Mouse (Mus musculus) MEL (cell line): Measurements from ENCODE around the gene Timm22. TPM values are rescaled to one million over a fixed set of nuclear protein-coding genes. Genes with fewer than 3 reads are reported as not detected.

Experiments used
- DNase-seq: peaks from one replicate; pipeline ENCODE4 v3.0.0; 2011; ENCODE audit warnings: low read depth, low spot score
- H3K27ac ChIP-seq: 2 replicates; pipeline ENCODE4 v1.5.1; 2012; ENCODE audit warnings: low read depth, mild to moderate bottlenecking, control low read depth, low read length, moderate library complexity; ENCODE audit not compliant: control insufficient read depth
- H3K27me3 ChIP-seq, 2 experiments: fragments of 150-350 bp in 1 of 2; sonication (generic) in 1 of 2; 2 replicates each; pipeline ENCODE4 v1.6.1; 2012; ENCODE audit warnings: low read length in 2 of 2, mild to moderate bottlenecking in 2 of 2, improper control_type of control experiment in 1 of 2, moderate library complexity in 1 of 2; ENCODE audit not compliant: insufficient read depth in 2 of 2, control insufficient read depth in 1 of 2
- H3K36me3 ChIP-seq, 2 experiments: 2 replicates each; pipeline ENCODE4 v1.6.1; 2012 to 2014; ENCODE audit warnings: low read length in 2 of 2, improper control_type of control experiment in 1 of 2, inconsistent platforms in 1 of 2, mild to moderate bottlenecking in 1 of 2; ENCODE audit not compliant: insufficient read depth in 2 of 2, control insufficient read depth in 1 of 2
- H3K4me1 ChIP-seq, 2 experiments: fragments of 150-350 bp in 1 of 2; sonication (generic) in 1 of 2; 2 replicates each; pipeline ENCODE4 v1.6.1; 2012; ENCODE audit warnings: low read length in 2 of 2, improper control_type of control experiment in 1 of 2, mild to moderate bottlenecking in 1 of 2; ENCODE audit not compliant: insufficient read depth in 2 of 2, control insufficient read depth in 1 of 2
- H3K4me3 ChIP-seq, 2 experiments: fragments of 150-350 bp in 1 of 2; sonication (generic) in 1 of 2; 2 replicates each; pipeline ENCODE4 v1.5.1; 2012; ENCODE audit warnings: low read depth in 2 of 2, low read length in 2 of 2, mild to moderate bottlenecking in 2 of 2, moderate library complexity in 2 of 2, control low read depth in 1 of 2, improper control_type of control experiment in 1 of 2; ENCODE audit not compliant: control insufficient read depth in 1 of 2, insufficient read depth in 1 of 2
- H3K79me2 ChIP-seq: 2 replicates; pipeline ENCODE4 v1.6.1; 2012; ENCODE audit warnings: mild to moderate bottlenecking, low read length, moderate library complexity; ENCODE audit not compliant: control insufficient read depth, poor library complexity, insufficient read depth
- H3K9ac ChIP-seq: 2 replicates; pipeline ENCODE4 v1.6.1; 2012; ENCODE audit warnings: low read depth, mild to moderate bottlenecking, control low read depth, low read length, moderate library complexity; ENCODE audit not compliant: control insufficient read depth, poor library complexity, severe bottlenecking
- H3K9me3 ChIP-seq: fragments of 150-350 bp; sonication (generic); replicated peaks from 2 replicates; pipeline ENCODE4 v1.6.1; 2012; ENCODE audit warnings: mild to moderate bottlenecking, low read length, improper control_type of control experiment, moderate library complexity; ENCODE audit not compliant: insufficient read depth
- CHD1 ChIP-seq: IDR thresholded peaks from 2 replicates; pipeline ENCODE4 v1.6.1; 2012; ENCODE audit warnings: low read depth, mild to moderate bottlenecking, inconsistent platforms, low read length, improper control_type of control experiment
- CTCF ChIP-seq, 3 experiments: IDR thresholded peaks in 2 of 3; conservative IDR thresholded peaks in 1 of 3; 2 replicates each; pipeline ENCODE4 v1.5.1; 2011 to 2012; ENCODE audit warnings: low read length in 3 of 3, low read depth in 2 of 3, mild to moderate bottlenecking in 2 of 3, improper control_type of control experiment in 1 of 3, inconsistent platforms in 1 of 3, mixed read lengths in 1 of 3, moderate library complexity in 1 of 3; ENCODE audit not compliant: control insufficient read depth in 1 of 3, insufficient read depth in 1 of 3, poor library complexity in 1 of 3, severe bottlenecking in 1 of 3
- ELF1 ChIP-seq: IDR thresholded peaks from 2 replicates; pipeline ENCODE4 v1.6.1; 2014; ENCODE audit warnings: low read depth, mild to moderate bottlenecking, inconsistent platforms, low read length, improper control_type of control experiment, moderate library complexity
- ETS1 ChIP-seq: IDR thresholded peaks from 2 replicates; pipeline ENCODE4 v1.6.1; 2012; ENCODE audit warnings: low read depth, mild to moderate bottlenecking, inconsistent platforms, low read length, improper control_type of control experiment, moderate library complexity
- JUND ChIP-seq: IDR thresholded peaks from 2 replicates; pipeline ENCODE4 v1.6.1; 2011; ENCODE audit warnings: low read depth, mild to moderate bottlenecking, improper control_type of control experiment, low read length
- KAT2A ChIP-seq: conservative IDR thresholded peaks from 2 replicates; pipeline ENCODE4 v1.6.1; 2012; ENCODE audit warnings: low read depth, low read length, improper control_type of control experiment, inconsistent platforms
- MAFK ChIP-seq: IDR thresholded peaks from 2 replicates; pipeline ENCODE4 v1.6.1; 2011; ENCODE audit warnings: low read depth, mild to moderate bottlenecking, low read length, improper control_type of control experiment, borderline replicate concordance
- MAX ChIP-seq: IDR thresholded peaks from 2 replicates; pipeline ENCODE4 v1.6.1; 2011; ENCODE audit warnings: low read length, improper control_type of control experiment
- MAZ ChIP-seq: IDR thresholded peaks from 2 replicates; pipeline ENCODE4 v1.6.1; 2012; ENCODE audit warnings: low read depth, mild to moderate bottlenecking, inconsistent platforms, low read length, improper control_type of control experiment
- MEF2A ChIP-seq: IDR thresholded peaks from 2 replicates; pipeline ENCODE4 v1.6.1; 2014; ENCODE audit warnings: low read depth, mild to moderate bottlenecking, inconsistent platforms, low read length, improper control_type of control experiment; ENCODE audit not compliant: poor library complexity, insufficient replicate concordance, severe bottlenecking; ENCODE audit errors: extremely low read depth
- MXI1 ChIP-seq: IDR thresholded peaks from 2 replicates; pipeline ENCODE4 v1.6.1; 2011; ENCODE audit warnings: mild to moderate bottlenecking, low read depth, low read length, improper control_type of control experiment
- NELFE ChIP-seq: IDR thresholded peaks from 2 replicates; pipeline ENCODE4 v1.6.1; 2011; ENCODE audit warnings: low read depth, low read length, improper control_type of control experiment
- NRF1 ChIP-seq: IDR thresholded peaks from 2 replicates; pipeline ENCODE4 v1.6.1; 2014; ENCODE audit warnings: low read depth, mild to moderate bottlenecking, inconsistent platforms, low read length, improper control_type of control experiment, moderate library complexity; ENCODE audit not compliant: poor library complexity, insufficient read depth, severe bottlenecking
- POLR2AphosphoS5 ChIP-seq: IDR thresholded peaks from 2 replicates; pipeline ENCODE4 v1.6.1; 2012; ENCODE audit warnings: low read depth, borderline replicate concordance, mild to moderate bottlenecking, inconsistent platforms, low read length, moderate library complexity, mixed read lengths
- SMC3 ChIP-seq: IDR thresholded peaks from 2 replicates; pipeline ENCODE4 v1.6.1; 2011; ENCODE audit warnings: low read depth, low read length, improper control_type of control experiment
- TAL1 ChIP-seq: IDR thresholded peaks from 2 replicates; pipeline ENCODE4 v1.6.1; 2012; ENCODE audit warnings: mild to moderate bottlenecking, inconsistent platforms, low read length, moderate library complexity, mixed read lengths
- TBP ChIP-seq: IDR thresholded peaks from 2 replicates; pipeline ENCODE4 v1.8.0; 2011; ENCODE audit warnings: low read depth, low read length, improper control_type of control experiment
- TCF12 ChIP-seq: IDR thresholded peaks from 2 replicates; pipeline ENCODE4 v1.6.1; 2014; ENCODE audit warnings: low read depth, mild to moderate bottlenecking, inconsistent platforms, low read length, improper control_type of control experiment, moderate library complexity
- USF2 ChIP-seq, 2 experiments: IDR thresholded peaks; 2 replicates each; pipeline ENCODE4 v1.6.1; 2011 to 2012; ENCODE audit warnings: improper control_type of control experiment in 2 of 2, low read length in 2 of 2, borderline replicate concordance in 1 of 2, inconsistent platforms in 1 of 2, low read depth in 1 of 2, mild to moderate bottlenecking in 1 of 2; ENCODE audit not compliant: insufficient read depth in 1 of 2
- ZKSCAN1 ChIP-seq: IDR thresholded peaks from 2 replicates; pipeline ENCODE4 v1.6.1; 2012; ENCODE audit warnings: low read depth, mild to moderate bottlenecking, inconsistent platforms, low read length, improper control_type of control experiment, moderate library complexity
- polyA plus RNA-seq, 2 experiments: library from polyadenylated mRNA; stranded (reverse) in 1 of 2; unstranded in 1 of 2; fragments of >175 nt in 1 of 2; fragments of >200 nt in 1 of 2; gene quantifications; 2 replicates each; pipeline versions ENCODE4 v1.2.1 to v1.2.4; 2012; ENCODE audit warnings: low replicate concordance in 2 of 2, low read depth in 1 of 2; ENCODE audit not compliant: insufficient read length in 2 of 2, insufficient read depth in 1 of 2, missing spikeins in 1 of 2
- total RNA-seq: library from RNA; depleted of rRNA; stranded (reverse); fragments of 300-350 nt; gene quantifications from 2 replicates; pipeline ENCODE4 v1.2.3, GENCODE M21; 2012

The Timm22 gene
- total and polyA plus RNA-seq, 3 experiments: 47.4 to 77.0 TPM; not detected in 1

DNA sequence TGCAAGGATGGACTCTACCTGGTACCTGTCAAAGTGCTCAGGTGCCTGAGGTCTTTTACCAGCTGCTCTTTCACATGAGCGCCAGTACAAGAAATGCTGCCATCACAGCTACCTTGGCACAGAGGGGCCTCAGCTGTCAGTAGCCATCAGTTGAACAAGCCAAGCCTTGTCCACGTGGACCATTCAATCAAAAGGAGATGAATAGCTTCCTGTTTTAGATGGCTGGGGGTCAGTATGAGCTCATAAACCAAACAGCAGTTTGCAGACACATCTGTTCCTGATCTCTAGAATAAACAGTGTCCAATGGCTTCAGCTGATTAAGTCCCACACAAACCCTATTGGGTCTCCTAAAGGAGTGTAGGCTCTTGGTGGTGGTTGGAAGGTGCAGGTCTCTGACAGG, 9.2 kb downstream of the Timm22 start:
- Histone ChIP-seq H3K9ac (no peak overlapping the region), H3K27me3 (no peaks in the 10 kb centered on the region), H3K79me2 (no peaks in the 10 kb centered on the region; the same call in 1 of the 2 replicates), H3K36me3 (no peaks in the 10 kb centered on the region; a peak in 2 of 4 replicates), H3K9me3 (no peaks in the 10 kb centered on the region), H3K4me1 (no peaks in the 10 kb centered on the region)
- TF ChIP-seq SMC3 (no peak), USF2 (IDR thresholded peaks at IDR 0.05; ENCODE audit: borderline replicate concordance in 1 of 2, insufficient read depth in 1 of 2, low read depth in 1 of 2, low read length in 2 of 2) (no peak), TBP (no peak), NELFE (no peak), MXI1 (no peak), TCF12 (no peak), MAZ (no peak), CHD1 (no peak), MAX (no peak), KAT2A (no peak), CTCF (IDR thresholded peaks at IDR 0.05 in 2 of 3, conservative IDR thresholded peaks at IDR 0.05 in 1 of 3; ENCODE audit: control insufficient read depth in 1 of 3, insufficient read depth in 1 of 3, low read depth in 2 of 3, low read length in 3 of 3, poor library complexity in 1 of 3, severe bottlenecking in 1 of 3) (no peak)
- TF ChIP-seq, all 39 proteins: peak for 0
- H3K27ac ChIP-seq: no peak overlapping the region
- DNase-seq: no peak
- no peak overlapping the region for H3K4me3 ChIP-seq

DNA sequence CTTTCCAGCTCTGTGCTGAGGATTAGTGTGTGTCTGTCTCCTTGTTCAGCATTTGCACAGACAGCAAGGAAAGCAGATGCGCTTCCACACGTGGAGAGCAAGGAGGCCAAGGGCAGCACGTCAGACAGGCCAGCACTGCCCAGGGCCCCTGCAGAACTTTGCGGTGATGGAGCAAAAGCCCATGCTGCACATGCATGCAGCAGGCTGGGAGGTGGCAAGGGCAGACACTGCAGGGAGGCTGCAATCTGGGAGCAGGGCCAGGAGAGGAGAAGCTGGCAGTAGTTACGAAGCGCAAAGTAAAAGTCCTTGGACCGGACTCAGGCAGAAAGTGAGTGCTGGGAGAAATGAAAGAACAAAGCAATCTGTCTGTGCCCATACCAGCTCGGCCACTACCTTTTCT, 11.7 kb downstream of the Timm22 start:
- Histone ChIP-seq H3K79me2 (no peaks in the 10 kb centered on the region), H3K4me1 (no peaks in the 10 kb centered on the region), H3K9me3 (no peaks in the 10 kb centered on the region), H3K9ac (no peak overlapping the region), H3K36me3 (no peaks in the 10 kb centered on the region; a peak in 2 of 4 replicates), H3K27me3 (no peaks in the 10 kb centered on the region), H3K4me3 (no peak overlapping the region)
- DNase-seq: no peak
- TF ChIP-seq ELF1: no peak
- TF ChIP-seq MEF2A: no peak
- TF ChIP-seq TAL1: no peak
- TF ChIP-seq MAFK: no peak
- TF ChIP-seq ETS1: no peak
- no peak for TF ChIP-seq NRF1
- TF ChIP-seq POLR2AphosphoS5: no peak
- no peak for TF ChIP-seq ZKSCAN1
- no peak for TF ChIP-seq TCF12
- TF ChIP-seq NELFE: no peak
- no peak for TF ChIP-seq KAT2A
- TF ChIP-seq TBP: no peak
- no peak for TF ChIP-seq JUND
- TF ChIP-seq, all 39 proteins: peak for 0
- no peak overlapping the region for H3K27ac ChIP-seq
